Mouse (Mus musculus): ENCODE data around the gene Hsf2bp. TPM values are rescaled to one million over a fixed set of nuclear protein-coding genes. Genes with fewer than 3 reads are reported as not detected.
A peak's percentile ranks its signal among the peaks of the same experiment; 100 is the strongest.

Gene Hsf2bp
- total and polyA plus RNA-seq, 2 experiments from 2014 or later: 0.16 to 1.3 TPM

- no peaks in the 10 kb centered on the region for H3K4me1 ChIP-seq (ENCODE audit: insufficient read depth, low read length)
- no peaks in the 10 kb centered on the region for H3K9me3 ChIP-seq (ENCODE audit: low read length)
- no peak for TF ChIP-seq CTCF (IDR thresholded peaks at IDR 0.05)
- H3K9ac ChIP-seq (replicated peaks; ENCODE audit: low read length, poor library complexity, severe bottlenecking): no peak overlapping the region
- 78% methylated on average over 12 of the region's 12 CpGs for WGBS
- no peak overlapping the region for H3K4me3 ChIP-seq (ENCODE audit: low read depth, low read length)
- H3K27me3 ChIP-seq (ENCODE audit: insufficient read depth, low read length): no peaks in the 10 kb centered on the region
- no peak overlapping the region for H3K4me2 ChIP-seq (ENCODE audit: low read depth, low read length, poor library complexity, severe bottlenecking)
- ATAC-seq (ENCODE audit: low FRiP score) (no peak), DNase-seq (ENCODE audit: low spot score) (no peak)
- no peaks in the 10 kb centered on the region for H3K36me3 ChIP-seq (ENCODE audit: insufficient read depth, low read length)
- no peak overlapping the region for H3K27ac ChIP-seq (ENCODE audit: low read depth, low read length)
Measured at GRCm38 (mm10) chr17:31938539-31939260, 97.4 kb downstream of the Hsf2bp start.

- DNase-seq (ENCODE audit: low spot score): peak; percentile 24
- no peak overlapping the region for H3K4me3 ChIP-seq (ENCODE audit: low read depth, low read length)
- no peak for ATAC-seq (ENCODE audit: low FRiP score)
- no peaks in the 10 kb centered on the region for H3K27me3 ChIP-seq (ENCODE audit: insufficient read depth, low read length)
- peak; percentile 51 for TF ChIP-seq CTCF (IDR thresholded peaks at IDR 0.05)
- no peak overlapping the region for H3K27ac ChIP-seq (ENCODE audit: low read depth, low read length)
- H3K4me1 ChIP-seq (ENCODE audit: insufficient read depth, low read length): no peaks in the 10 kb centered on the region
- H3K36me3 ChIP-seq (ENCODE audit: insufficient read depth, low read length): no peaks in the 10 kb centered on the region
- 43% methylated on average over 3 of the region's 3 CpGs for WGBS
- H3K4me2 ChIP-seq (ENCODE audit: low read depth, low read length, poor library complexity, severe bottlenecking): no peak overlapping the region
- H3K9ac ChIP-seq (replicated peaks; ENCODE audit: low read length, poor library complexity, severe bottlenecking): no peak overlapping the region
- no peaks in the 10 kb centered on the region for H3K9me3 ChIP-seq (ENCODE audit: low read length)
Measured at GRCm38 (mm10) chr17:31937141-31937554, 99.0 kb downstream of the Hsf2bp start.

DNA sequence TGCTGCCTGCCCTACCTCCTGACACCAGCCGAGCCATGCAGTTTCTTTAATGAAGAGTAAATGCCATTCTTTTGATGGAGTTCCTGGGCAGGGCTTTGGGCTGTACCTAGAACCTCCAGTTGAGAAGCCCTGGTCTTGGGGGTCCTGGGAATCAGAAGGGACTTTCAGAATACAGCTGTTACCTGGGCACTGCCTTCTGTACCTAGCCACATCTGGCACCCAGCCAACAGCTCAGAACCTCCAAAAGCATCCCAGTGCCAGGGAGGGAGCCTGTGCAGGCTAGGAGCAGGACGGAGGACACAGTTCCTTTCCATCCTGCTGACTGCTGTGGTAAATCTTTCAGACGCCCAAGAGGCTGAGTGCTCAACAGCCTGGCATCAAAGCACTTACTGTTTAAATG, 100.3 kb downstream of the Hsf2bp start:
- no peak overlapping the region for H3K4me3 ChIP-seq (ENCODE audit: low read depth, low read length)
- DNase-seq (ENCODE audit: low spot score) (no peak), ATAC-seq (ENCODE audit: low FRiP score) (no peak)
- H3K36me3 ChIP-seq (ENCODE audit: insufficient read depth, low read length): no peaks in the 10 kb centered on the region
- H3K27me3 ChIP-seq (ENCODE audit: insufficient read depth, low read length): no peaks in the 10 kb centered on the region
- WGBS: 72% methylated on average over 3 of the region's 3 CpGs
- H3K9ac ChIP-seq (replicated peaks; ENCODE audit: low read length, poor library complexity, severe bottlenecking): no peak overlapping the region
- no peaks in the 10 kb centered on the region for H3K9me3 ChIP-seq (ENCODE audit: low read length)
- H3K4me1 ChIP-seq (ENCODE audit: insufficient read depth, low read length): 0 out of 2 replicates have a peak, but pooled peaks cover 5% of the 10 kb centered on the region
- H3K27ac ChIP-seq (ENCODE audit: low read depth, low read length): no peak overlapping the region
- no peak overlapping the region for H3K4me2 ChIP-seq (ENCODE audit: low read depth, low read length, poor library complexity, severe bottlenecking)
- no peak for TF ChIP-seq CTCF (IDR thresholded peaks at IDR 0.05)

DNA sequence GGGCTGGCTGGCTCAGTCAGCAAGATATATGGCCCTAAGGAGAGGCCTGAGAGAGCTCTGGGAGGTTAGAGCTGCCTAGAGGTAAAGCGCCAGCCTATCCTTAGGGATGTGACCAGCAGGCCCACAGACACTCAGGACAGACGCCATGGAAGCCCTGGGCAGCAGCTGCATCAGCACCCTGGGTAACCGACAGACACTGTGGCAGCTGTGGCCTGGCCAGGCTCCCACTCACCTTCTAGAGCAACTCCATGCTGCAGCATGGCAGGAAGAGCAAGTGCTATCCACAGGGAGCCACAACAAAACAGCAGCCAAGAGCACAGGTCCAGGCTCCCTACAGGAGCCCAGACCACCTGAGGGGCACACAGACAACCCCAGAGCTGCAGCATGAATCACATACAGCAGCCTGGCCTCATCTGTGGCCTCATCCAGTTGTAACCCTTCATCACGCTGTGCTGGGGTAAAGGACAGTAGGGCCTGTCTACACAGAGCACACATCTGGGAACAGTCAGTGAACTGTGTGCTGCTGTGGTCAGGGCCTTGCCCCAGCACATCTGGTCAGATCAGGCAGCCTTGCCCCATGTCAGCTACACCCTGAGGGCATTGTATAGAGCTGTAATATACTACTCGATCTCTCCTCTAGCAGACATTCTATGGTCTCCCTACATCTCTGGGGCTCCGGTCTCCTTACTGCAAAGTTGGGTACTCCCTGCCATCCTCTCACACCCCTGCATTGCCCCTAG, 100.9 kb downstream of the Hsf2bp start:
- no peak overlapping the region for H3K4me2 ChIP-seq (ENCODE audit: low read depth, low read length, poor library complexity, severe bottlenecking)
- 81% methylated on average over 6 of the region's 6 CpGs for WGBS
- H3K36me3 ChIP-seq (ENCODE audit: insufficient read depth, low read length): no peaks in the 10 kb centered on the region
- no peak overlapping the region for H3K4me3 ChIP-seq (ENCODE audit: low read depth, low read length)
- no peak overlapping the region for H3K27ac ChIP-seq (ENCODE audit: low read depth, low read length)
- H3K4me1 ChIP-seq (ENCODE audit: insufficient read depth, low read length): 0 out of 2 replicates have a peak, but pooled peaks cover 5% of the 10 kb centered on the region
- no peaks in the 10 kb centered on the region for H3K9me3 ChIP-seq (ENCODE audit: low read length)
- H3K9ac ChIP-seq (replicated peaks; ENCODE audit: low read length, poor library complexity, severe bottlenecking): no peak overlapping the region
- H3K27me3 ChIP-seq (ENCODE audit: insufficient read depth, low read length): no peaks in the 10 kb centered on the region
- ATAC-seq (ENCODE audit: low FRiP score) (no peak), DNase-seq (ENCODE audit: low spot score) (no peak)
- no peak for TF ChIP-seq CTCF (IDR thresholded peaks at IDR 0.05)

- Histone ChIP-seq H3K27me3 (ENCODE audit: insufficient read depth, low read length) (no peaks in the 10 kb centered on the region), H3K36me3 (ENCODE audit: insufficient read depth, low read length) (no peaks in the 10 kb centered on the region), H3K9ac (replicated peaks; ENCODE audit: low read length, poor library complexity, severe bottlenecking) (no peak overlapping the region), H3K9me3 (ENCODE audit: low read length) (no peaks in the 10 kb centered on the region), H3K4me1 (ENCODE audit: insufficient read depth, low read length) (0 out of 2 replicates have a peak, but pooled peaks cover 5% of the 10 kb centered on the region), H3K27ac (ENCODE audit: low read depth, low read length) (no peak overlapping the region), H3K4me3 (ENCODE audit: low read depth, low read length) (no peak overlapping the region), H3K4me2 (ENCODE audit: low read depth, low read length, poor library complexity, severe bottlenecking) (no peak overlapping the region)
- ATAC-seq (ENCODE audit: low FRiP score): no peak
- TF ChIP-seq CTCF (IDR thresholded peaks at IDR 0.05): no peak
- WGBS: 64% methylated on average over 1 of the region's 1 CpGs
- no peak for DNase-seq (ENCODE audit: low spot score)
Measured at GRCm38 (mm10) chr17:31933956-31934355, 102.2 kb downstream of the Hsf2bp start.

- H3K4me1 ChIP-seq (ENCODE audit: insufficient read depth, low read length): 0 out of 2 replicates have a peak, but pooled peaks cover 5% of the 10 kb centered on the region
- no peak overlapping the region for H3K9ac ChIP-seq (replicated peaks; ENCODE audit: low read length, poor library complexity, severe bottlenecking)
- no peak for TF ChIP-seq CTCF (IDR thresholded peaks at IDR 0.05)
- no peaks in the 10 kb centered on the region for H3K9me3 ChIP-seq (ENCODE audit: low read length)
- WGBS: 20% methylated on average over 7 of the region's 7 CpGs
- no peaks in the 10 kb centered on the region for H3K27me3 ChIP-seq (ENCODE audit: insufficient read depth, low read length)
- H3K27ac ChIP-seq (ENCODE audit: low read depth, low read length): no peak overlapping the region
- DNase-seq (ENCODE audit: low spot score) (peak; percentile 39), ATAC-seq (ENCODE audit: low FRiP score) (no peak)
- H3K4me2 ChIP-seq (ENCODE audit: low read depth, low read length, poor library complexity, severe bottlenecking): no peak overlapping the region
- no peak overlapping the region for H3K4me3 ChIP-seq (ENCODE audit: low read depth, low read length)
- H3K36me3 ChIP-seq (ENCODE audit: insufficient read depth, low read length): no peaks in the 10 kb centered on the region
Measured at GRCm38 (mm10) chr17:31931499-31931898, 104.7 kb downstream of the Hsf2bp start.
